Mouse (Mus musculus): ENCODE results near the gene Slc4a10.

DNA sequence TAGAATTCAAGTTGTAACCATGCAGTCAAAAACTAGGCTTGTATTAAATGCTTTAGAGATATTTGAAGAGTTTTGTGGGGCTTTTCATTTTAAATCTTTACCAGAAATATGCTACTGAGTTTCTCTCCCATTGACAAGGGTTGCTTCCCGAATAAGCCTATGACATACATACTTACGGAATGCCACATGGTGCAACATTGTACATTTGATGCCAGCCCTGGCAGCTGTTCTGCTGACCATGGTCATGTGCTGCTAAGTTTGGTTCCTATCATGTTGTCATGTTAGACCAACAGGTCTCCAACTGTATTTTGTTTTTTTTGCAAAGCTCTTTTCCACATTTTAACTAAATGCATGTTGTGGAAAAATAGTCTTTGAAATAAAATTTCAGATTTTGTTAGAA lies 279.1 kb downstream of the Slc4a10 start:
- TF ChIP-seq POLR2A (IDR thresholded peaks at IDR 0.05; ENCODE audit: borderline replicate concordance, low read depth, low read length) (no peak), CTCF (IDR thresholded peaks at IDR 0.05; ENCODE audit: low read depth, low read length) (no peak)
